Mouse (Mus musculus) olfactory bulb, adult 2 months (tissue): Measurements from ENCODE around the gene Zcchc2.

ENCODE experiments used
- CTCF ChIP-seq: fragments of 200-500 bp; IDR thresholded peaks from 2 replicates; pipeline ENCODE4 v1.5.1; 2012; ENCODE audit warnings: low read depth, mild to moderate bottlenecking, low read length, moderate library complexity; ENCODE audit not compliant: insufficient read depth
- POLR2A ChIP-seq: fragments of 200-500 bp; IDR thresholded peaks from 2 replicates; pipeline ENCODE4 v1.6.1; 2012; ENCODE audit warnings: mild to moderate bottlenecking, low read depth, low read length, moderate library complexity; ENCODE audit not compliant: insufficient read depth

DNA sequence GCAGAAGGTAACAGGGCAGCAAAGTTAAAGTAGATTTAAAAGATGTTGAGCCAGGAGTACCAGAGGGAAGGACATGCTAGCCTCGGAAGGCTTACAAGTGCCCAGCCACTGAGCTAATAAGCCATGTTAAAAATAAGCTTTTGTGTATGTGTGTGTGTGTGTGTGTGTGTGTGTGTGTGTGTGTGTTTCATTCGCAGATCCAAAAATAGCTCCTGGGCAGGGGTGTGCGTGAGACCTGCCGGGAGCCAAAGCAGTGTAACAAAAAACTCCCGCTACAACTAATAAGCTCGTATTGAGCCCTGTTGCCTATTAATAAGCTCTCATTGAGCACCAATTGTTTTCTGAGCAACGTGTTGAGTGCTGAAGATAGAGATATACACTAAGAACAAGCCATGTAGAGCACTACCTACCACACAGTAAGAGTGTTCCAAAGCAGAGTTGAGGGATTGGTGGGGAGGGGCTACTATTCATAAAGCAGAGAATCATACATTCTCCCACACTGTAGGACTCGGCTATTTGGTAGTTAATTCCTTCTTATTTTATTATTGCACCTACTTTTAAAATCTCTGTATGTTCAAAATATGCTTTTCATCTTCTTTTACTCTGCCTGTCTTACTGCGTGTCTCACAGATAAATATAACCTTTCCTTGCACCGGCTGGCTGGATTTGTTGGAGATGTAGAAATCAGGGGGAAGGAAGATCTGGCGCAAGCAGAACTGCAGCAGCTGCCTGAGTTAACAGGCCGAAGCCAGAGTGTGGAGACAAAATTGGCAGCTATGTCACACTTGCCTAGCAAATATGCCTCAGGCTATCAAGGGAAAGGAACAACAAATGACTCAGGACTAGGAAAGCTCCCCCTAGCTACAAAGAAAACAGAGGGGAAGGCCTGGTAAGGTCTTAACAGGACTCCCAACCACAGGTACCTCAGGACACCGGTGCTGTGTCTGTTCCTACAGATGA, 43.3 kb upstream of the Zcchc2 start:
- TF ChIP-seq CTCF (no peak), POLR2A (no peak)
